Mouse (Mus musculus) left cerebral cortex, adult 8-10 months (tissue): ENCODE measurements around the gene Zfp36l1. TPM values are rescaled to one million over a fixed set of nuclear protein-coding genes. Genes with fewer than 3 reads are reported as not detected.
A peak's percentile ranks its signal among the peaks of the same experiment; 100 is the strongest.

Experiments
- DNase-seq, 2 experiments: peaks; one replicate each; pipeline ENCODE4 v3.0.0; 2022; ENCODE audit warnings: low spot score in 2 of 2
- total RNA-seq, 4 experiments: library from RNA; stranded (reverse); gene quantifications; 2 replicates each; pipeline ENCODE4 v1.2.4; 2022

Gene Zfp36l1
- total RNA-seq, 4 experiments from 2014 or later, result 26.7 to 46.5 (median 33.3) TPM

- DNase-seq, result no peak
These were observed 18.8 kb upstream of the Zfp36l1 start for GRCm38 (mm10) chr12:80131359-80132249.

- DNase-seq, result no peak
These were observed 17.9 kb upstream of the Zfp36l1 start for GRCm38 (mm10) chr12:80130558-80131358.

- DNase-seq, result no peak
These were observed 16.7 kb upstream of the Zfp36l1 start for GRCm38 (mm10) chr12:80129531-80129930.

- no peak for DNase-seq
These were observed 14.5 kb upstream of the Zfp36l1 start for GRCm38 (mm10) chr12:80127191-80127762.

- DNase-seq, result no peak
These were observed 12.5 kb upstream of the Zfp36l1 start for GRCm38 (mm10) chr12:80125316-80125715.

- DNase-seq, result no peak
These were observed 11.9 kb upstream of the Zfp36l1 start for GRCm38 (mm10) chr12:80124756-80125155.

GRCm38 (mm10) chr12:80124211-80124610, 11.4 kb upstream of the Zfp36l1 start:
- no peak for DNase-seq

- DNase-seq, result no peak
These were observed 10.5 kb upstream of the Zfp36l1 start for GRCm38 (mm10) chr12:80123227-80123803.

- no peak for DNase-seq
These were observed 8.6 kb upstream of the Zfp36l1 start for GRCm38 (mm10) chr12:80121438-80121837.

- no peak for DNase-seq
These were observed 5.8 kb upstream of the Zfp36l1 start for GRCm38 (mm10) chr12:80118588-80118987.

- no peak for DNase-seq
These were observed 3.6 kb upstream of the Zfp36l1 start for GRCm38 (mm10) chr12:80116206-80117112.

GRCm38 (mm10) chr12:80115863-80116194, 3.0 kb upstream of the Zfp36l1 start:
- DNase-seq, result no peak

GRCm38 (mm10) chr12:80115142-80115862, 2.5 kb upstream of the Zfp36l1 start:
- DNase-seq, result peak in 1 of 2 experiments; percentile 77

- DNase-seq, result no peak
These were observed 2.0 kb upstream of the Zfp36l1 start for GRCm38 (mm10) chr12:80114892-80115141.

- peak in 1 of 2 experiments; percentile 57 for DNase-seq
These were observed 1.4 kb upstream of the Zfp36l1 start for GRCm38 (mm10) chr12:80114031-80114891.

GRCm38 (mm10) chr12:80113586-80114021, 791 bp upstream of the Zfp36l1 start:
- DNase-seq, result no peak

GRCm38 (mm10) chr12:80112071-80112660, 647 bp downstream of the Zfp36l1 start:
- DNase-seq, result no peak

GRCm38 (mm10) chr12:80111131-80112070, 1.4 kb downstream of the Zfp36l1 start:
- DNase-seq, result no peak
